Mouse (Mus musculus): ENCODE data around the gene Esyt1. TPM values are rescaled to one million over a fixed set of nuclear protein-coding genes. Genes with fewer than 3 reads are reported as not detected.

The Esyt1 gene
- polyA plus RNA-seq (2017; shearing (Covaris generic)), result 244 TPM

GRCm38 (mm10) chr10:128525671-128526308 is at the start of gene Esyt1:
Gene Esyt1 (minus strand): TSS chr10:128525871.

GRCm38 (mm10) chr10:128565788-128566531 is 40.3 kb upstream of the Esyt1 start, which contains the start of gene Pa2g4:
Gene Pa2g4 (minus strand): TSS chr10:128565987.

GRCm38 (mm10) chr10:128548947-128549681 is 23.4 kb upstream of the Esyt1 start, which contains the start of gene Rpl41:
Gene Rpl41 (minus strand): TSS chr10:128549305.

GRCm38 (mm10) chr10:128547361-128548032 is 21.8 kb upstream of the Esyt1 start, which contains the start of gene Zc3h10:
Gene Zc3h10 (minus strand): TSS chr10:128547774.

GRCm38 (mm10) chr10:128498590-128498989 is 27.1 kb downstream of the Esyt1 start, which contains the start of gene Myl6b:
Gene Myl6b (minus strand): TSS chr10:128498685.

GRCm38 (mm10) chr10:128493695-128494666 is 31.7 kb downstream of the Esyt1 start, which contains the start of gene Myl6:
Gene Myl6 (minus strand): TSS chr10:128494145.

Other genes starting within 250 kb of the Esyt1 start
- gene Il23a, start 227.1 kb downstream of the Esyt1 start, polyA plus RNA-seq (2017; shearing (Covaris generic)), result not detected
- gene Pan2, start 222.5 kb downstream of the Esyt1 start, polyA plus RNA-seq (2017; shearing (Covaris generic)), result 38.5 TPM
- gene Cnpy2, start 203.4 kb downstream of the Esyt1 start, polyA plus RNA-seq (2017; shearing (Covaris generic)), result 20.3 TPM
- gene Cs, start 188.1 kb downstream of the Esyt1 start, polyA plus RNA-seq (2017; shearing (Covaris generic)), result 107 TPM
- 24.7 TPM for gene Coq10a, start 156.9 kb downstream of the Esyt1 start, polyA plus RNA-seq (2017; shearing (Covaris generic))
- gene Ankrd52, start 148.8 kb downstream of the Esyt1 start, polyA plus RNA-seq (2017; shearing (Covaris generic)), result 6.6 TPM
- not detected for gene Slc39a5, start 124.6 kb downstream of the Esyt1 start, polyA plus RNA-seq (2017; shearing (Covaris generic))
- gene Nabp2, start 114.4 kb downstream of the Esyt1 start, polyA plus RNA-seq (2017; shearing (Covaris generic)), result 47.4 TPM
- 24.5 TPM for gene Rnf41, start 114.2 kb downstream of the Esyt1 start, polyA plus RNA-seq (2017; shearing (Covaris generic))
- gene Smarcc2, start 66.6 kb downstream of the Esyt1 start, polyA plus RNA-seq (2017; shearing (Covaris generic)), result 86.8 TPM
- gene Myl6, start 31.7 kb downstream of the Esyt1 start, polyA plus RNA-seq (2017; shearing (Covaris generic)), result 1,164 TPM
- 2.0 TPM for gene Myl6b, start 27.2 kb downstream of the Esyt1 start, polyA plus RNA-seq (2017; shearing (Covaris generic))
- 32.2 TPM for gene Zc3h10, start 21.9 kb upstream of the Esyt1 start, polyA plus RNA-seq (2017; shearing (Covaris generic))
- gene Rpl41, start 23.4 kb upstream of the Esyt1 start, polyA plus RNA-seq (2017; shearing (Covaris generic)), result 2,530 TPM
- gene Pa2g4, start 40.1 kb upstream of the Esyt1 start, polyA plus RNA-seq (2017; shearing (Covaris generic)), result 20.1 TPM
- 2.1 TPM for gene Erbb3, start 63.8 kb upstream of the Esyt1 start, polyA plus RNA-seq (2017; shearing (Covaris generic))
- gene Rps26, start 100.9 kb upstream of the Esyt1 start, polyA plus RNA-seq (2017; shearing (Covaris generic)), result 545 TPM
- gene Ikzf4, start 120.1 kb upstream of the Esyt1 start, polyA plus RNA-seq (2017; shearing (Covaris generic)), result 0.77 TPM
- gene Suox, start 148.2 kb upstream of the Esyt1 start, polyA plus RNA-seq (2017; shearing (Covaris generic)), result 4.1 TPM
- 25.1 TPM for gene Rab5b, start 170.4 kb upstream of the Esyt1 start, polyA plus RNA-seq (2017; shearing (Covaris generic))
- gene Pmel, start 178.3 kb upstream of the Esyt1 start, polyA plus RNA-seq (2017; shearing (Covaris generic)), result 2.5 TPM
- gene Cdk2, start 179.2 kb upstream of the Esyt1 start, polyA plus RNA-seq (2017; shearing (Covaris generic)), result 14.1 TPM
- gene Dgka, start 219.0 kb upstream of the Esyt1 start, polyA plus RNA-seq (2017; shearing (Covaris generic)), result 635 TPM
- 23.9 TPM for gene Pym1, start 222.0 kb upstream of the Esyt1 start, polyA plus RNA-seq (2017; shearing (Covaris generic))